Mouse (Mus musculus): ENCODE data around the gene AY074887. TPM values are rescaled to one million over a fixed set of nuclear protein-coding genes. Genes with fewer than 3 reads are reported as not detected.
"Not testable (repeated sequence)": the region's sequence is repeated elsewhere in the genome, so short reads cannot be mapped to it uniquely, and the experiment has no call there.

The AY074887 gene
- total RNA-seq (2021), result not detected

GRCm38 (mm10) chr9:54950575-54951321 lies at the start of gene AY074887, which contains the start of gene Psma4:
Gene AY074887, minus strand, starts transcription at chr9:54950998.
Gene Psma4, plus strand, starts transcription at chr9:54950790.
- intact Hi-C loops (cut with DNase I), result loop anchor here (5.0 kb wide), 1 partner anchor 33 kb away; the partner anchor contains the start of gene Hykk

GRCm38 (mm10) chr9:54995645-54996044 lies 44.8 kb upstream of the AY074887 start:
- DNase-seq (ENCODE audit: low spot score in 2 of 2), result no peak
- intact Hi-C loops (cut with DNase I), result no loop called here

More at GRCm38 (mm10) chr9:54950575-54951321, at the start of gene AY074887, which contains the start of gene Psma4:
- peak; percentile 88 to 92 for DNase-seq (ENCODE audit: low spot score in 2 of 2)

- intact Hi-C loops (cut with DNase I), result no loop called here
- DNase-seq (ENCODE audit: low spot score in 2 of 2), result no peak
Observed at GRCm38 (mm10) chr9:54994381-54994780, 43.6 kb upstream of the AY074887 start.

GRCm38 (mm10) chr9:54990362-54990761 lies 39.6 kb upstream of the AY074887 start:
- intact Hi-C loops (cut with DNase I), result no loop called here
- DNase-seq (ENCODE audit: low spot score in 2 of 2), result no peak

GRCm38 (mm10) chr9:54982401-54982800 lies 31.6 kb upstream of the AY074887 start:
- intact Hi-C loops (cut with DNase I), result no loop called here
- DNase-seq (ENCODE audit: low spot score in 2 of 2), result no peak

GRCm38 (mm10) chr9:54981291-54982191 lies 30.7 kb upstream of the AY074887 start:
- no peak for DNase-seq (ENCODE audit: low spot score in 2 of 2)
- intact Hi-C loops (cut with DNase I), result no loop called here

- DNase-seq (ENCODE audit: low spot score in 2 of 2), result no peak
- intact Hi-C loops (cut with DNase I), result no loop called here
Observed at GRCm38 (mm10) chr9:54980674-54981073, 29.9 kb upstream of the AY074887 start, which contains the start of gene Chrna5. Gene Chrna5, plus strand, starts transcription at chr9:54980880.

GRCm38 (mm10) chr9:54969972-54970637 lies 19.3 kb upstream of the AY074887 start:
- DNase-seq (ENCODE audit: low spot score in 2 of 2), result no peak

GRCm38 (mm10) chr9:54963669-54964068 lies 12.9 kb upstream of the AY074887 start:
- no peak for DNase-seq (ENCODE audit: low spot score in 2 of 2)
- intact Hi-C loops (cut with DNase I), result no loop called here

More at GRCm38 (mm10) chr9:54969972-54970637, 19.3 kb upstream of the AY074887 start:
- intact Hi-C loops (cut with DNase I), result no loop called here

- intact Hi-C loops (cut with DNase I), result no loop called here
- DNase-seq (ENCODE audit: low spot score in 2 of 2), result no peak
Observed at GRCm38 (mm10) chr9:54961059-54961458, 10.3 kb upstream of the AY074887 start.

- intact Hi-C loops (cut with DNase I), result loop anchor here (5.0 kb wide), 1 partner anchor 33 kb away; the partner anchor contains the start of gene Hykk
- DNase-seq (ENCODE audit: low spot score in 2 of 2), result not testable (repeated sequence)
Observed at GRCm38 (mm10) chr9:54950162-54950561, 636 bp downstream of the AY074887 start.

- DNase-seq (ENCODE audit: low spot score in 2 of 2), result no peak
- intact Hi-C loops (cut with DNase I), result no loop called here
Observed at GRCm38 (mm10) chr9:54949465-54949864, 1.3 kb downstream of the AY074887 start.

GRCm38 (mm10) chr9:54946256-54946655 lies 4.5 kb downstream of the AY074887 start:
- intact Hi-C loops (cut with DNase I), result no loop called here
- DNase-seq (ENCODE audit: low spot score in 2 of 2), result peak in 1 of 2 experiments; percentile 39

GRCm38 (mm10) chr9:54944467-54944866 lies 6.3 kb downstream of the AY074887 start:
- no peak for DNase-seq (ENCODE audit: low spot score in 2 of 2)
- intact Hi-C loops (cut with DNase I), result no loop called here

- no peak for DNase-seq (ENCODE audit: low spot score in 2 of 2)
- intact Hi-C loops (cut with DNase I), result no loop called here
Observed at GRCm38 (mm10) chr9:54942071-54942470, 8.7 kb downstream of the AY074887 start.

- intact Hi-C loops (cut with DNase I), result no loop called here
- no peak for DNase-seq (ENCODE audit: low spot score in 2 of 2)
Observed at GRCm38 (mm10) chr9:54932379-54932778, 18.4 kb downstream of the AY074887 start.

GRCm38 (mm10) chr9:54931765-54932164 lies 19.0 kb downstream of the AY074887 start:
- DNase-seq (ENCODE audit: low spot score in 2 of 2), result no peak
- intact Hi-C loops (cut with DNase I), result no loop called here

- intact Hi-C loops (cut with DNase I), result no loop called here
Observed at GRCm38 (mm10) chr9:54930741-54931140, 20.1 kb downstream of the AY074887 start.

GRCm38 (mm10) chr9:54919946-54920345 lies 30.9 kb downstream of the AY074887 start:
- DNase-seq (ENCODE audit: low spot score in 2 of 2), result no peak
- intact Hi-C loops (cut with DNase I), result loop anchor here (5.0 kb wide), 1 partner anchor 32 kb away; the partner anchor contains the start of genes AY074887 and Psma4

More at GRCm38 (mm10) chr9:54930741-54931140, 20.1 kb downstream of the AY074887 start:
- DNase-seq (ENCODE audit: low spot score in 2 of 2), result no peak
